Mouse (Mus musculus) testis, adult 2 months (tissue): ENCODE data around the gene Nectin4.

ENCODE experiments used
- CTCF ChIP-seq: fragments of 200-500 bp; IDR thresholded peaks from 2 replicates; pipeline ENCODE4 v1.5.1; 2012; ENCODE audit warnings: low read depth, mild to moderate bottlenecking, inconsistent platforms, low read length, moderate library complexity; ENCODE audit not compliant: control insufficient read depth, insufficient read depth, insufficient replicate concordance
- POLR2A ChIP-seq: fragments of 200-500 bp; IDR thresholded peaks from 2 replicates; pipeline ENCODE4 v1.6.1; 2012; ENCODE audit warnings: low read depth, mild to moderate bottlenecking, inconsistent platforms, low read length, moderate library complexity; ENCODE audit not compliant: control insufficient read depth

GRCm38 (mm10) chr1:171379935-171380599 is 10.2 kb downstream of the Nectin4 start:
- TF ChIP-seq CTCF, result peak; percentile 39; the same call in 1 of the 2 replicates
- no peak for TF ChIP-seq POLR2A
